Mouse (Mus musculus): ENCODE measurements around the gene Ccdc150. TPM values are rescaled to one million over a fixed set of nuclear protein-coding genes. Genes with fewer than 3 reads are reported as not detected.
A peak's percentile ranks its signal among the peaks of the same experiment; 100 is the strongest.

Ccdc150 gene
- polyA plus RNA-seq (2014; fragmentation: Nextera tagmentation; extraction: Ambion mirVana): 0.07 and 0.10 TPM in 2 replicates

- Histone ChIP-seq H3K9me3 (replicated peaks; ENCODE audit: control insufficient read depth, low read length) (no peaks in the 10 kb centered on the region), H3K4me1 (ENCODE audit: control insufficient read depth, insufficient read depth, low read length) (no peaks in the 10 kb centered on the region), H3K36me3 (ENCODE audit: control insufficient read depth, insufficient read depth, low read length) (no peaks in the 10 kb centered on the region), H3K4me3 (ENCODE audit: low read depth, low read length) (peak within 1 kb of the TSS; percentile 48), H3K9ac (ENCODE audit: low read length) (peak within 1 kb of the TSS; percentile 59), H3K27me3 (replicated peaks; ENCODE audit: control insufficient read depth, insufficient read depth, low read length) (no peaks in the 10 kb centered on the region), H3K27ac (ENCODE audit: low read depth, low read length) (no peak within 1 kb of the TSS), H3K4me2 (ENCODE audit: low read length) (peak within 1 kb of the TSS; percentile 67)
- 15% methylated on average over 33 of the region's 33 CpGs for WGBS
- DNase-seq (ENCODE audit: low spot score) (peak; percentile 99), ATAC-seq (peak; percentile 100)
These were observed at the start of gene Ccdc150 for GRCm38 (mm10) chr1:54250158-54250866. TSS of gene Ccdc150 (plus strand) at chr1:54250683.

- H3K4me3 ChIP-seq (ENCODE audit: low read depth, low read length): no peak overlapping the region
- DNase-seq (ENCODE audit: low spot score) (no peak), ATAC-seq (no peak)
- no peaks in the 10 kb centered on the region for H3K9me3 ChIP-seq (replicated peaks; ENCODE audit: control insufficient read depth, low read length)
- no peaks in the 10 kb centered on the region for H3K4me1 ChIP-seq (ENCODE audit: control insufficient read depth, insufficient read depth, low read length)
- no peak overlapping the region for H3K4me2 ChIP-seq (ENCODE audit: low read length)
- no peaks in the 10 kb centered on the region for H3K36me3 ChIP-seq (ENCODE audit: control insufficient read depth, insufficient read depth, low read length)
- H3K27me3 ChIP-seq (replicated peaks; ENCODE audit: control insufficient read depth, insufficient read depth, low read length): no peaks in the 10 kb centered on the region
- WGBS: 93% methylated on average over 3 of the region's 3 CpGs
- H3K9ac ChIP-seq (ENCODE audit: low read length): no peak overlapping the region
- no peak overlapping the region for H3K27ac ChIP-seq (ENCODE audit: low read depth, low read length)
These were observed 30.2 kb upstream of the Ccdc150 start for GRCm38 (mm10) chr1:54220273-54220672.

- Histone ChIP-seq H3K4me3 (ENCODE audit: low read depth, low read length) (no peak overlapping the region), H3K4me1 (ENCODE audit: control insufficient read depth, insufficient read depth, low read length) (no peaks in the 10 kb centered on the region), H3K4me2 (ENCODE audit: low read length) (no peak overlapping the region), H3K36me3 (ENCODE audit: control insufficient read depth, insufficient read depth, low read length) (no peaks in the 10 kb centered on the region), H3K9me3 (replicated peaks; ENCODE audit: control insufficient read depth, low read length) (no peaks in the 10 kb centered on the region), H3K27ac (ENCODE audit: low read depth, low read length) (no peak overlapping the region), H3K27me3 (replicated peaks; ENCODE audit: control insufficient read depth, insufficient read depth, low read length) (no peaks in the 10 kb centered on the region), H3K9ac (ENCODE audit: low read length) (no peak overlapping the region)
- ATAC-seq (no peak), DNase-seq (ENCODE audit: low spot score) (no peak)
- 88% methylated on average over 4 of the region's 4 CpGs for WGBS
These were observed 7.8 kb upstream of the Ccdc150 start for GRCm38 (mm10) chr1:54242722-54243121.

- H3K4me1 ChIP-seq (ENCODE audit: control insufficient read depth, insufficient read depth, low read length): no peaks in the 10 kb centered on the region
- no peaks in the 10 kb centered on the region for H3K9me3 ChIP-seq (replicated peaks; ENCODE audit: control insufficient read depth, low read length)
- WGBS: 52% methylated on average over 3 of the region's 3 CpGs
- H3K27me3 ChIP-seq (replicated peaks; ENCODE audit: control insufficient read depth, insufficient read depth, low read length): no peaks in the 10 kb centered on the region
- ATAC-seq (no peak), DNase-seq (ENCODE audit: low spot score) (no peak)
- H3K4me2 ChIP-seq (ENCODE audit: low read length): no peak overlapping the region
- H3K4me3 ChIP-seq (ENCODE audit: low read depth, low read length): no peak overlapping the region
- H3K36me3 ChIP-seq (ENCODE audit: control insufficient read depth, insufficient read depth, low read length): no peaks in the 10 kb centered on the region
- H3K9ac ChIP-seq (ENCODE audit: low read length): no peak overlapping the region
- no peak overlapping the region for H3K27ac ChIP-seq (ENCODE audit: low read depth, low read length)
These were observed 25.1 kb downstream of the Ccdc150 start for GRCm38 (mm10) chr1:54275552-54275951.

GRCm38 (mm10) chr1:54279628-54280027, 29.1 kb downstream of the Ccdc150 start:
- no peaks in the 10 kb centered on the region for H3K9me3 ChIP-seq (replicated peaks; ENCODE audit: control insufficient read depth, low read length)
- no peak for DNase-seq (ENCODE audit: low spot score)
- H3K27ac ChIP-seq (ENCODE audit: low read depth, low read length): no peak overlapping the region
- H3K4me2 ChIP-seq (ENCODE audit: low read length): no peak overlapping the region
- no peak overlapping the region for H3K9ac ChIP-seq (ENCODE audit: low read length)
- no peaks in the 10 kb centered on the region for H3K4me1 ChIP-seq (ENCODE audit: control insufficient read depth, insufficient read depth, low read length)
- no peaks in the 10 kb centered on the region for H3K27me3 ChIP-seq (replicated peaks; ENCODE audit: control insufficient read depth, insufficient read depth, low read length)
- no peak overlapping the region for H3K4me3 ChIP-seq (ENCODE audit: low read depth, low read length)
- H3K36me3 ChIP-seq (ENCODE audit: control insufficient read depth, insufficient read depth, low read length): no peaks in the 10 kb centered on the region
- ATAC-seq: no peak
- WGBS: 94% methylated on average over 1 of the region's 1 CpGs

GRCm38 (mm10) chr1:54280651-54281050, 30.2 kb downstream of the Ccdc150 start:
- Histone ChIP-seq H3K9me3 (replicated peaks; ENCODE audit: control insufficient read depth, low read length) (no peaks in the 10 kb centered on the region), H3K4me2 (ENCODE audit: low read length) (no peak overlapping the region), H3K9ac (ENCODE audit: low read length) (no peak overlapping the region), H3K27me3 (replicated peaks; ENCODE audit: control insufficient read depth, insufficient read depth, low read length) (no peaks in the 10 kb centered on the region), H3K27ac (ENCODE audit: low read depth, low read length) (no peak overlapping the region), H3K4me3 (ENCODE audit: low read depth, low read length) (no peak overlapping the region), H3K36me3 (ENCODE audit: control insufficient read depth, insufficient read depth, low read length) (no peaks in the 10 kb centered on the region), H3K4me1 (ENCODE audit: control insufficient read depth, insufficient read depth, low read length) (no peaks in the 10 kb centered on the region)
- WGBS: 88% methylated on average over 3 of the region's 3 CpGs
- no peak for ATAC-seq
- no peak for DNase-seq (ENCODE audit: low spot score)

- no peak for DNase-seq (ENCODE audit: low spot score)
- no peak overlapping the region for H3K9ac ChIP-seq (ENCODE audit: low read length)
- ATAC-seq: no peak
- no peak overlapping the region for H3K4me3 ChIP-seq (ENCODE audit: low read depth, low read length)
- H3K36me3 ChIP-seq (ENCODE audit: control insufficient read depth, insufficient read depth, low read length): no peaks in the 10 kb centered on the region
- H3K9me3 ChIP-seq (replicated peaks; ENCODE audit: control insufficient read depth, low read length): no peaks in the 10 kb centered on the region
- no peak overlapping the region for H3K27ac ChIP-seq (ENCODE audit: low read depth, low read length)
- no peaks in the 10 kb centered on the region for H3K4me1 ChIP-seq (ENCODE audit: control insufficient read depth, insufficient read depth, low read length)
- H3K27me3 ChIP-seq (replicated peaks; ENCODE audit: control insufficient read depth, insufficient read depth, low read length): no peaks in the 10 kb centered on the region
- 60% methylated on average over 2 of the region's 2 CpGs for WGBS
- H3K4me2 ChIP-seq (ENCODE audit: low read length): no peak overlapping the region
These were observed 55.9 kb downstream of the Ccdc150 start for GRCm38 (mm10) chr1:54306404-54306803.

- no peaks in the 10 kb centered on the region for H3K27me3 ChIP-seq (replicated peaks; ENCODE audit: control insufficient read depth, insufficient read depth, low read length)
These were observed 76.2 kb downstream of the Ccdc150 start for GRCm38 (mm10) chr1:54326647-54327046.

GRCm38 (mm10) chr1:54327876-54328545, 77.5 kb downstream of the Ccdc150 start:
- Histone ChIP-seq H3K27me3 (replicated peaks; ENCODE audit: control insufficient read depth, insufficient read depth, low read length) (no peaks in the 10 kb centered on the region), H3K4me1 (ENCODE audit: control insufficient read depth, insufficient read depth, low read length) (no peaks in the 10 kb centered on the region), H3K36me3 (ENCODE audit: control insufficient read depth, insufficient read depth, low read length) (no peaks in the 10 kb centered on the region), H3K9ac (ENCODE audit: low read length) (no peak overlapping the region), H3K27ac (ENCODE audit: low read depth, low read length) (no peak overlapping the region), H3K4me2 (ENCODE audit: low read length) (no peak overlapping the region), H3K9me3 (replicated peaks; ENCODE audit: control insufficient read depth, low read length) (no peaks in the 10 kb centered on the region), H3K4me3 (ENCODE audit: low read depth, low read length) (no peak overlapping the region)
- no peak for DNase-seq (ENCODE audit: low spot score)
- WGBS: 96% methylated on average over 6 of the region's 6 CpGs
- ATAC-seq: no peak

More at GRCm38 (mm10) chr1:54326647-54327046, 76.2 kb downstream of the Ccdc150 start:
- no peaks in the 10 kb centered on the region for H3K36me3 ChIP-seq (ENCODE audit: control insufficient read depth, insufficient read depth, low read length)
- 90% methylated on average over 2 of the region's 2 CpGs for WGBS
- no peak overlapping the region for H3K9ac ChIP-seq (ENCODE audit: low read length)
- H3K4me1 ChIP-seq (ENCODE audit: control insufficient read depth, insufficient read depth, low read length): no peaks in the 10 kb centered on the region
- H3K27ac ChIP-seq (ENCODE audit: low read depth, low read length): no peak overlapping the region
- H3K9me3 ChIP-seq (replicated peaks; ENCODE audit: control insufficient read depth, low read length): no peaks in the 10 kb centered on the region
- no peak for DNase-seq (ENCODE audit: low spot score)
- no peak for ATAC-seq
- no peak overlapping the region for H3K4me3 ChIP-seq (ENCODE audit: low read depth, low read length)
- no peak overlapping the region for H3K4me2 ChIP-seq (ENCODE audit: low read length)

Data from forebrain, embryonic 14.5 days (tissue).